Comparison of ENCODE assay signal across 14 mouse cellular contexts in genomic region chrX:36161567-36161966, GRCm38 (mm10). TPM values are rescaled to one million over a fixed set of nuclear protein-coding genes. Genes with fewer than 3 reads are reported as not detected.
DNase-seq lines count a peak whose midpoint lies in the region; ATAC-seq and TF ChIP-seq lines count a peak whose summit lies in the region.
"Had no signal": no experiment of that assay in that cellular context is flagged by ENCODE, and none has a peak within 500 bp of the region (broad histone marks: within the 10 kb centered on the region; RNA-seq: fewer than 3 reads in every experiment).

No protein-coding gene starts in this region.

- peak; percentile 5 for DNase-seq in adrenal gland, postnatal 10 days
- no peak for DNase-seq in adrenal gland, postnatal 14 days
- peak; percentile 45 to 46 for DNase-seq in heart, postnatal 10 days
- DNase-seq in heart, postnatal 25 days (ENCODE audit: low spot score): no peak
- peak; percentile 23 for DNase-seq in lung, embryonic 14.5 days
- DNase-seq in lung, adult 2 months: no peak
- DNase-seq in kidney, adult 2 months: peak; percentile 28
- no peak for DNase-seq in thymus, postnatal 36 days
- DNase-seq: gastrocnemius, postnatal 25 days; retina, postnatal 1 day had no signal

- no peak for TF ChIP-seq POLR2A in lung, adult 2 months (IDR thresholded peaks at IDR 0.05; ENCODE audit: borderline replicate concordance, extremely low read depth, low read depth, low read length)
- TF ChIP-seq POLR2A in kidney, adult 2 months (IDR thresholded peaks at IDR 0.05; ENCODE audit: low read depth, low read length): no peak

- no peaks in the 10 kb centered on the region for H3K4me1 ChIP-seq in lung, embryonic 14.5 days (ENCODE audit: insufficient read depth)
- no peaks in the 10 kb centered on the region for H3K4me1 ChIP-seq in lung, adult 2 months (ENCODE audit: control insufficient read depth, insufficient read depth, low read length)
- H3K4me1 ChIP-seq in kidney, adult 2 months (ENCODE audit: control insufficient read depth, insufficient read depth, low read length): no peaks in the 10 kb centered on the region
- H3K4me1 ChIP-seq: hindbrain, embryonic 15.5 days had no signal

- H3K4me2 ChIP-seq in lung, embryonic 14.5 days: no peak overlapping the region
- H3K4me2 ChIP-seq: hindbrain, embryonic 15.5 days; liver, embryonic 11.5 days had no signal

- no peaks in the 10 kb centered on the region for H3K9me3 ChIP-seq in lung, embryonic 14.5 days (ENCODE audit: low read depth, low read length)
- H3K9me3 ChIP-seq: hindbrain, embryonic 15.5 days had no signal

- no peaks in the 10 kb centered on the region for H3K27me3 ChIP-seq in lung, embryonic 14.5 days (ENCODE audit: insufficient read depth, low read length)
- H3K27me3 ChIP-seq in kidney, adult 2 months (replicated peaks; ENCODE audit: control insufficient read depth, insufficient read depth, low read length): no peaks in the 10 kb centered on the region
- H3K27me3 ChIP-seq: hindbrain, embryonic 15.5 days had no signal

- ATAC-seq in lung, embryonic 14.5 days (ENCODE audit: insufficient read depth): no peak

- intact Hi-C loops in heart, postnatal 10 days (cut with DNase I): no loop called here
- intact Hi-C loops in heart, postnatal 25 days (cut with DNase I): no loop called here

- no peak overlapping the region for H3K27ac ChIP-seq in lung, embryonic 14.5 days (ENCODE audit: low read depth)
- no peak overlapping the region for H3K27ac ChIP-seq in kidney, adult 2 months (ENCODE audit: insufficient read depth, low read depth, low read length)
- H3K27ac ChIP-seq: hindbrain, embryonic 15.5 days had no signal

- H3K9ac ChIP-seq in lung, embryonic 14.5 days: no peak overlapping the region
- H3K9ac ChIP-seq: hindbrain, embryonic 15.5 days had no signal

- TF ChIP-seq CTCF in lung, embryonic 14.5 days (IDR thresholded peaks at IDR 0.05; ENCODE audit: low read depth): no peak
- no peak for TF ChIP-seq CTCF in lung, adult 2 months (IDR thresholded peaks at IDR 0.05; ENCODE audit: insufficient read depth, low read length)
- TF ChIP-seq CTCF in kidney, adult 2 months (conservative IDR thresholded peaks at IDR 0.05; ENCODE audit: insufficient read depth, insufficient read length, low read depth, low read length): no peak

- no peaks in the 10 kb centered on the region for H3K36me3 ChIP-seq in lung, embryonic 14.5 days (ENCODE audit: insufficient read depth)
- H3K36me3 ChIP-seq in kidney, adult 2 months (ENCODE audit: control insufficient read depth, insufficient read depth, low read length): no peaks in the 10 kb centered on the region
- H3K36me3 ChIP-seq: hindbrain, embryonic 15.5 days had no signal

- 28% methylated on average over 4 of the region's 4 CpGs for WGBS in lung, embryonic 14.5 days
- 36% methylated on average over 4 of the region's 4 CpGs for WGBS in lung, adult 2 months
- 21% methylated on average over 4 of the region's 4 CpGs for WGBS in kidney, adult 2 months

- no peak overlapping the region for H3K4me3 ChIP-seq in lung, embryonic 14.5 days (ENCODE audit: low read depth, low read length)
- no peak overlapping the region for H3K4me3 ChIP-seq in lung, adult 2 months (replicated peaks; ENCODE audit: extremely low read depth, low read depth, low read length)
- no peak overlapping the region for H3K4me3 ChIP-seq in kidney, adult 2 months (ENCODE audit: insufficient read depth, low read depth, low read length)
- H3K4me3 ChIP-seq: erythroblast, embryonic 14.5 days; hindbrain, embryonic 15.5 days had no signal

RNA-seq across cellular contexts. Expression of gene Zcchc12, which starts 34.1 kb away (rescaled TPM):
- 1 to 10 TPM; 5.2 to 9.1 TPM for total RNA-seq in adrenal gland, postnatal 10 days (2021)
- 4.1 and 6.3 TPM in 2 replicates for total RNA-seq in adrenal gland, postnatal 14 days (2021)
- total RNA-seq in heart, postnatal 10 days (2021): under 1 TPM; 0.31 to 0.35 TPM
- total RNA-seq in heart, postnatal 25 days (2021): under 1 TPM in 1 of 2 experiments, not detected in 1; 0.10 TPM
- 1.2 and 1.5 TPM in 2 replicates for polyA plus RNA-seq in lung, embryonic 14.5 days (2014; fragmentation: Nextera tagmentation; extraction: Ambion mirVana)
- polyA plus RNA-seq in lung, adult 2 months (2012; rRNA removed): 0.05 and 0.11 TPM in 2 replicates
- polyA plus RNA-seq in kidney, adult 2 months (2012; rRNA removed): 0.12 and 0.28 TPM in 2 replicates
- total RNA-seq: gastrocnemius, postnatal 25 days; megakaryocyte, adult 5-6 weeks had no signal
- polyA plus RNA-seq: erythroblast, embryonic 14.5 days had no signal

RNA-seq across cellular contexts. Expression of gene Il13ra1, which starts 49.7 kb away (rescaled TPM):
- total RNA-seq in adrenal gland, postnatal 10 days (2021): 1 to 10 TPM; 8.2 to 9.8 TPM
- total RNA-seq in adrenal gland, postnatal 14 days (2021): 8.7 and 10.4 TPM in 2 replicates
- total RNA-seq in heart, postnatal 10 days (2021): 10 to 100 TPM; 46.3 to 56.7 TPM
- 10 to 100 TPM; 32.1 to 37.8 TPM for total RNA-seq in heart, postnatal 25 days (2021)
- 30.6 and 35.3 TPM in 2 replicates for polyA plus RNA-seq in lung, embryonic 14.5 days (2014; fragmentation: Nextera tagmentation; extraction: Ambion mirVana)
- 5.4 and 7.8 TPM in 2 replicates for polyA plus RNA-seq in lung, adult 2 months (2012; rRNA removed)
- 8.9 and 10.9 TPM in 2 replicates for polyA plus RNA-seq in kidney, adult 2 months (2012; rRNA removed)
- polyA plus RNA-seq: erythroblast, embryonic 14.5 days had no signal

Comparison
In these comparisons a context has a peak if more than half of its experiments do, and no peak if none do; other contexts are left out.
1. DNase-seq: peak in adrenal gland, postnatal 10 days (single experiment), heart, postnatal 10 days (2 of 2), lung, embryonic 14.5 days (single experiment) and kidney, adult 2 months (single experiment); none in adrenal gland, postnatal 14 days (single experiment), heart, postnatal 25 days (single experiment), lung, adult 2 months (single experiment) and thymus, postnatal 36 days (0 of 2).